ENCODE assay signal across 9 mouse cellular contexts in the genomic region with DNA sequence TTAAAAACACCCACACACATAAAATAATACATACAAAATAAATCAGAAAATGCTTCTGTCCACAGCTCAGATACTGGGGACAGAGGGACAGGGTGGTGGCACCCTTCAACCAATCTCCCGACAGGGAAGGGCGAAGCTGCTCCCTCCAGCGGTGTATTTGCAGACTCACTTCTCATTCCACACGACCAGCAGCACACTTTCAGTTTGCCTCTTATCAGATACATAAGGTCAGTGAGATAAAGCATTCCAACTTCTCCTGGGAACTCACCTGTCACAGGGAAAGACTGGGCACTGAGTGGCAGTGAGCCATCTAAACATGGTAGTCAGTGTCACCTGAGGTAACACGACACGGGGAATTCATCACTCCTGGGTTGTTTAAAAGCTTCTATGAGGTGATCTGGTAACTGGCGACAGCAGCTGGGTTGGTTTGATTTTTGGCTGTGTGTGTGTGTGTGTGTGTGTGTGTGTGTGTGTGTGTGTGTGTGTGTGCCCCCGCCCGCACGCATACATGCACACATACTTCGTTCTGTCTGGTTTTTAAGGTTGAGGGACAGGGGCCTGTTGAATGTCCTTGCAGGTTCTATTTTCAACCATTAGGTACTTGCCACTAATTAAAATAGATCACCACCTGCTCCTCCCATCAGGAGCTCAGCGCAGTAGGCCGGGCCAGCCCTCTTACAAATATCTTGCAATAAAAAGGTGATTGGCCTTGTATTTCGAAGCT. TPM values are rescaled to one million over a fixed set of nuclear protein-coding genes. Genes with fewer than 3 reads are reported as not detected.
DNase-seq lines count a peak whose midpoint lies in the region; ATAC-seq lines count a peak whose summit lies in the region.
"Had no signal": no experiment of that assay in that cellular context is flagged by ENCODE, and none has a peak within 500 bp of the region (broad histone marks: within the 10 kb centered on the region; RNA-seq: fewer than 3 reads in every experiment).

No protein-coding gene starts in this region.

- no peaks in the 10 kb centered on the region for H3K27me3 ChIP-seq in forebrain, embryonic 15.5 days

- DNase-seq in cerebellum, adult 9-10 months, result peak; percentile 55
- no peak for DNase-seq in cerebellum, adult 8-10 months
- peak; percentile 17 for DNase-seq in thymus, postnatal 0 days (ENCODE audit: low spot score)
- no peak for DNase-seq in thymus, postnatal 36 days
- DNase-seq in induced T-regulatory cell, adult 2 months (ENCODE audit: low read depth), result peak; percentile 65
- DNase-seq in adipocyte (ENCODE audit: low spot score), result no peak
- no peak for DNase-seq in adrenal gland, postnatal 14 days
- DNase-seq: kidney, adult 18-20 months had no signal

- no peak overlapping the region for H3K27ac ChIP-seq in forebrain, embryonic 15.5 days (replicated peaks)

- 90% methylated on average over 14 of the region's 14 CpGs for WGBS in forebrain, embryonic 15.5 days

- no peak overlapping the region for H3K4me2 ChIP-seq in forebrain, embryonic 15.5 days (replicated peaks)

- H3K9me3 ChIP-seq in forebrain, embryonic 15.5 days, result no peaks in the 10 kb centered on the region

- H3K9ac ChIP-seq in forebrain, embryonic 15.5 days (replicated peaks), result no peak overlapping the region

- no peak for ATAC-seq in forebrain, embryonic 15.5 days (replicated peaks)

- H3K4me1 ChIP-seq in forebrain, embryonic 15.5 days, result no peaks in the 10 kb centered on the region

- H3K36me3 ChIP-seq in forebrain, embryonic 15.5 days, result no peaks in the 10 kb centered on the region

- H3K4me3 ChIP-seq in forebrain, embryonic 15.5 days, result no peak overlapping the region

RNA-seq across cellular contexts. Expression of a gene that starts 20.5 kb away (rescaled TPM):
- polyA plus RNA-seq in thymus, postnatal 0 days (2015; fragmentation: Nextera tagmentation; extraction: Ambion mirVana), result 3.6 and 5.2 TPM in 2 replicates
- 5.3 and 7.4 TPM in 2 replicates for polyA plus RNA-seq in forebrain, embryonic 15.5 days (2015; fragmentation: Nextera tagmentation; extraction: Ambion mirVana)
- 123 and 126 TPM in 2 replicates for total RNA-seq in adrenal gland, postnatal 14 days (2021)

RNA-seq across cellular contexts. Expression of a gene that starts 48.6 kb away (rescaled TPM):
- polyA plus RNA-seq in thymus, postnatal 0 days (2015; fragmentation: Nextera tagmentation; extraction: Ambion mirVana), result 146 and 155 TPM in 2 replicates
- polyA plus RNA-seq in forebrain, embryonic 15.5 days (2015; fragmentation: Nextera tagmentation; extraction: Ambion mirVana), result 112 and 113 TPM in 2 replicates
- 39.5 and 42.3 TPM in 2 replicates for total RNA-seq in adrenal gland, postnatal 14 days (2021)

Comparison
In these comparisons a context has a peak if more than half of its experiments do, and no peak if none do; other contexts are left out.
1. DNase-seq: peak in cerebellum, adult 9-10 months (single experiment), thymus, postnatal 0 days (single experiment) and induced T-regulatory cell, adult 2 months (single experiment); none in cerebellum, adult 8-10 months (single experiment), thymus, postnatal 36 days (0 of 2), adipocyte (single experiment) and adrenal gland, postnatal 14 days (single experiment).